Mouse (Mus musculus) erythroblast, embryonic 14.5 days (primary cell): ENCODE results near the gene Edn2.

Source experiments
- GATA1 ChIP-seq: IDR thresholded peaks from 2 replicates; pipeline ENCODE4 v1.6.1; 2012; ENCODE audit warnings: low read length, inconsistent platforms, mixed read lengths
- TAL1 ChIP-seq: IDR thresholded peaks from 3 replicates; pipeline ENCODE4 v1.6.1; 2012; ENCODE audit warnings: low read length, inconsistent platforms, mixed read lengths

DNA sequence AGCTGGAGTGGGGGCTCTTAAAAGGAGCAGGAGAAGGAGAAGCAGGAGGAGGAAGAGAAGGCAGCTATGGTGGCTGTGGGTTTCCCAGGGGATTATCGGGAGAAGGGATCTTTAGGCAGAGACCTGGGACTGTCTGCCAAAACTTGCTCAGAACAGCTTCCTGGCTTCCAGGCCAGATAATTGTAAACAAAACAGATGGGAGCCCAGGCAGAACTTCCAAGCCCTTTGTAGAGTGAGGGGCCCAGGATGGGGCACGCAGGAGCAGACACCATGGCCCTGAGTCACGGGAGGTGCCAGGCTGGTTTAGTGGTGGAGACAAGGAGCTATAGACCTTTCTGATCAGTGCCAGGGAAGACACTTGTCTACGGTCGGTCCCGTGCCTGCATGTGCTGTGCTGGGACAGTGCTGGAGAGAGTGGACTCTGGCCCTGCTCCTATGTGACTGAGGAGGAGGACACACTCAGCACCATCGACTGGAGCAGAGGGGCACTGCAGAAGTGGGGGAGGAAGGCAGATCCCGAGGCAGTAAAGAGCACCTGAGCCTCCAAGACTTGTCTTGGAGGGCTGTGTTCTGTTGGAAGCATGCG is 43.4 kb downstream of the Edn2 start:
- TF ChIP-seq TAL1 (no peak), GATA1 (no peak)
